Mouse (Mus musculus): Measurements from ENCODE around the gene Rassf1.
A peak's percentile ranks its signal among the peaks of the same experiment; 100 is the strongest.

Gene Rassf1

GRCm38 (mm10) chr9:107583174-107583573, 31.8 kb downstream of the Rassf1 start:
- no peak for DNase-seq

DNA sequence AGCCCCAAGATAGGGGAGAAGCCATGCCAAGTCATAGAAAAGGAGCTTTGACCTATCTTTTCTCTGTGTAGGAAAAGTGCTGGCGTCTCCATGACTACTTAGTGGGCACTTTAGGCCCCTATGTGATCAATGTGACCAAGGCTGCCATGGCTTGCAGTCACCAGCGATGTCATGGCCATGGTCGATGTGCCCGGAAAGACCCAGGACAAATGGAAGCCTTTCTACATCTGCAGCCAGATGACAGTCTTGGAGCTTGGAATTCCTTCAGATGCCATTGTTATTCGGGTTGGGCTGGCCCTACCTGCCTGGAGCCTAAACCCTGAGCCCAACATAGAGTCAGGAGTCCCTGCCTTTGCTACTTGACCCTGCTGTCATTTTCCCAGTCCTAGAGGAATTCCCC, 35.1 kb downstream of the Rassf1 start:
- no peak for DNase-seq

DNA sequence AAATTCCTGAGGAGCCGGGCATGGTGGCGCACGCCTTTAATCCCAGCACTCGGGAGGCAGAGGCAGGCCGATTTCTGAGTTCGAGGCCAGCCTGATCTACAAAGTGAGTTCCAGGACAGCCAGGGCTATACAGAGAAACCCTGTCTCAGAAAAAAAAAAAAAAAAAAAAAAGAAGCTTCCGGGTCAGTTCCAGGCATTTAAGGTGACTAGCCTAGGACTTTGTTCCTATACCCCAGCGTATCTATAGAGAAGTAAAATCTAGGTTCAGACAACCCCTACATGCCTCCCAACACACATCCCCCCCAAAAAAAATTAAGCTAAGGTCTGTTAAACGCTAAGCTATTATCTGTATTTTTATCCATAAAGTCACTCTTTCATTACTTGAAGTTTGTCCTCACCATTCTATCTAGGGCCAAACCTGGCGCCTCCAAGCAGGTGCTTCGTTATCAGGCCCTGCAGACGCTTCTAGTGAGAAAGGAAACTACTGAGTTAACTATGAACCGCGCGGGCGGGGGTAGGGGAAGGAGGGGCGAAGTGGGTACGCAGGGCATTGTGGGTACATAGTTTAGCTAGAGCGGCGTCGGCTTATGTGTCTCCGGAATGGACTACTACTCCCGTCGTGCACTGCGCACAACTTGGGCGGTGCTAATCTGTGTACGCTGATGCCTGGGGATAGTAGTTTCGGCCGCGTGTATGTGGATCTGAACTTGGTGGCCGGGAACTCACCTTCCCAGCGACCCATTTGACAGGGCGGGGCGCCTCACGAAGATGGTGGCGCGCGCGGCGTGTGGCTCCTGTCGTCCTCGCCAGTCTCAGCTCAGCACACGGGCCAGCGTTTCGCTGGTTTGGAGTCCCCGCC, 35.8 kb downstream of the Rassf1 start, which contains the start of gene Ifrd2:
TSS of gene Ifrd2 (plus strand) at position 669 of the 859 bp plus-strand sequence.
- peak; percentile 91 for DNase-seq

GRCm38 (mm10) chr9:107587833-107588639, 36.7 kb downstream of the Rassf1 start:
- DNase-seq = peak; percentile 42

DNA sequence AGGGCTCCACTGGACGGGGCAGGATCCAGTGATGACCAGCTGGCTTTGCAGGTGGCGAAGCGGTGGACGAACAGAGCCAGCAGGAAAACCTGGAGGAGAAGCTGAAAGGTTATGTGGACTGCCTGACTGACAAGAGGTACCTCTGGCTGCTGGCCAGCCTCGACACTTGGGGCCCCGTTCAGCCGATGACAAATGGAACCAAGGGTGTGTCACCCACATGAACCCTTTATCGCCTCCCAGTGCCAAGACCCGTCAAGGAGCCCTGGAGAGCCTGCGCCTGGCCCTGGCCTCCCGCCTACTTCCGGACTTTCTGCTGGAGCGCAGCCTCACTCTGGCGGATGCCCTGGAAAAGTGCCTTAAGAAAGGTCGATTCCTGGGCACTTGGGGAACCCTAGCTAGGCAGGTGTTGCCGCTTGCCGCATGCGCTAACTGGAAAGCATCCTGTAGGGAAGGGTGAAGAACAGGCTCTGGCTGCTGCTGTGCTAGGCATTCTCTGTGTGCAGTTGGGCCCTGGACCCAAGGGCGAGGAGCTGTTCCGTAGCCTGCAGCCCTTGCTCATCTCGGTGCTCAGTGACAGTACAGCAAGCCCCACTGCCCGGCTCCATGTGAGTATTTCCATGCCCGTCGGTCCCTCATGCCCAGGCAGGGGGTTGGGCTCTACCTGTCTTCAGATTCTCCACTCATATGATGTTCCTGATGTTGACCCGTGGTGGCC, 38.9 kb downstream of the Rassf1 start:
- no peak for DNase-seq

DNA sequence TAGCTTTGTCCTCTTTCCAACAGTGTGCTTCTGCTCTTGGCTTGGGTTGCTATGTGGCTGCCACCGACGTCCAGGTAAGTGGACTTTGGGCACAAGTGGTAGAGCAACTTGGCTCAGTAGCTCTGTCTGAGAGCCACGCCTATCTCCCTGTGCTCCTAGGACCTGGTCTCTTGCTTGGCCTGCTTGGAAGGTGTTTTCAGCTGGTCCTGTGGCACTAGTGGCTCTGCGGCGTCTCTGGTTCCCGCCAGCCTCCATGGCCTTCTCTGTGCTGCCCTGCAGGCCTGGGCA, 39.4 kb downstream of the Rassf1 start:
- DNase-seq = no peak

- DNase-seq = no peak
Measured at GRCm38 (mm10) chr9:107593101-107593976, 42.0 kb downstream of the Rassf1 start.

- DNase-seq = no peak
Measured at GRCm38 (mm10) chr9:107594281-107595062, 43.1 kb downstream of the Rassf1 start.

GRCm38 (mm10) chr9:107596619-107597569, 45.5 kb downstream of the Rassf1 start:
- DNase-seq = no peak

DNA sequence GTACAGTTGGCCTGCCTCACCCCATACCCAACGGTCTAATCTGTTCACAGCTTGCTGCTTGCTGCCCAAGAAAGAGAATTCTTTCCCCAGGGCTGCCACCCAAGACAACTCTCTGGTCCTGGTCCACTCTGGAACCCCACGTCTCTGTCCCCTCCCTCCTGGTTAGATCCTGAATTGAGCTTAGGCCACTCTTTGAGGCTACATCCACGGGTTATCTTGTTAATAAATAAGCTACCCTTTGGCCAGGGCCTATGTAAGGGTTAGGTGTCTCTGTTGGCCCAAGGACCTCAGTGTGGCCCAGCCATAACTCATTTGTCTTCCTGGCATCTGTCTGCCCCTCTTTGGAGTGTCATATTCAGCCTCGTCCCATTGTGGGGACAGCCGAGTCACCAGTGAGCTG, 47.0 kb downstream of the Rassf1 start:
- no peak for DNase-seq

GRCm38 (mm10) chr9:107599433-107599832, 48.1 kb downstream of the Rassf1 start:
- no peak for DNase-seq

DNA sequence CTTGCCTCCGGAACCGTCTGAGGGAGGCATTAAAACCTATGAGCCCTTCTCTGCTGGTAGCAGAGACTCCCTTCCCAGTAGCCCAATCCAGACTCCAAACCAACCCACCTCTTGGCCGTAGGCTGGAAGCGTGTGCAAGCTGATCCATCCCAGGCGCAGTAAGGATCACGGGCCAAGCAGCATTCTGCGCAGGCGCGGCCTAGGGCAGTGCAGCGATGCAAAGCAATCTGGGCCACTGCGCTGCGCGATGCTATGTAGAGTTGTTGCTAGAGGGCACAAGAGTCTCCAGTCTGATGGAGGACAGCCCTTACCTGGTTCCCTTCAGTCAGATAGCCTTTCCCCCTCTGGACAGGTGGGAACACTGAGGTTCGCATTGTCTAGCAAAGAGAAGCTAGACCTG, 48.5 kb downstream of the Rassf1 start:
- DNase-seq = peak; percentile 37

GRCm38 (mm10) chr9:107600745-107601144, 49.4 kb downstream of the Rassf1 start:
- DNase-seq = no peak

DNA sequence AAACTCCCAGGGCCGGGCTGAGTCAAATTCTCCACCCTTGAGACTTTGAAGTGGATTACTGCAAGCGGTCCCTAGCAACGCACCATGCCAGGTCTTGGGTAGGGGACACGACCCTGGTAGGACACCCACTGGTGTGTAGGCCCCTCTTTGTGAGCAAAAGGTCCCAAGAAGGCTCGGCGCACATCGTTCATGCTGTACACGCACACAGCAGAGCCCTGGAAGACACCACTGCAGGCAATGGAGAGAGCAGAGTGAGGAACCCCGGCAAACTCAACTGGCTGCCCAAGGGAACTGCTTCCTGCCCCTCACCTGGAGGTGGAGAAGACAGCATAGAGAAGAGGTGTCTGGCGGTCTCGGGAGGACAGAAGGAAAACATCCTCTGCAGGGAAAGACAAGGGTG, 49.9 kb downstream of the Rassf1 start:
- DNase-seq = no peak

DNA sequence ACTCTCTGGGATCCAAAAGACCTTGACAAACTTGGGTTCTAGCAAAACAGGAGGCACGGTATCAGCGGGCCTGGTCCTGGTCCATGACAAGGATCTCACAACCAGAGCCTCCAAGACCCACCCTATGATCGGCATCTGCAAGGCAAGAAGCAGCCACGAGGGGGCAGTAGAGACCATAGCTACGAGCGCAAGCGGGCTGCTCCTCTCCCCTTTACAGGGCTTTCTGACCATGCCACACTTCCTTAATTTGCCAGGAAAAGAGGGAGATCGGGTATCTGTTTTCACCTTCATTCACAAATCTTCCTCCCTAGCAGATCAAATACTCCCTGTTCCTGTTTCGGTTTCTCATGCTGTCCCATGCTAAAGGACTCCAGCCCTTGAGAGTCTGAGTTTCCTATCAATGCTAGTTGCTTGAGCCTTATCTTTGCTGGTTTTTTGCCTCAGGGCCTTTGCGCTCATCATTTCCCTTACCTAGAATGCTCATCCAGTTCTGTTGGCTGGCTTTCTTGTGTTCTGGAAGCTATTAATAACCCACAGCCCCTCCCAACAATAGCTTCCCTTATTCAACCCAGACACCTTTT, 50.8 kb downstream of the Rassf1 start:
- peak; percentile 99 for DNase-seq

DNA sequence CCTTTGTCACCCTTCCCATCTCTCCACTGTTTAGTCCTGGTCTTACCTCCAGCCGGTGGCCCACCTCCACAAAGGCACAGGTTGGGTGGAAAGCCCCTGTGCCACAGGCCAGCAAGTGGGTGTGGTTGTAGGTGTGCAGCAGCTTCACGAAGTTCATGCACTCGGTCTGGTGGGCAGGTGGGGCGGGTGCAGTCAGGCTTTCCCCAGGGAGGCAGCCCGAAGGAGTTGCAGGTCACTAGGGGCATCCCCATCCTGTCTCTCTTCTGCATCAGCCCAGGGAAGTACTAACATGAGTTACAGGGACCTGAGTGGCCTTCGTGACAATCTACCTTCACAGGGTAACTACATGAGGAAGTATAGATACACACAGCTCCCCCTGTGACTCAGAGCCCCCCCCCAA, 51.9 kb downstream of the Rassf1 start:
- no peak for DNase-seq

DNA sequence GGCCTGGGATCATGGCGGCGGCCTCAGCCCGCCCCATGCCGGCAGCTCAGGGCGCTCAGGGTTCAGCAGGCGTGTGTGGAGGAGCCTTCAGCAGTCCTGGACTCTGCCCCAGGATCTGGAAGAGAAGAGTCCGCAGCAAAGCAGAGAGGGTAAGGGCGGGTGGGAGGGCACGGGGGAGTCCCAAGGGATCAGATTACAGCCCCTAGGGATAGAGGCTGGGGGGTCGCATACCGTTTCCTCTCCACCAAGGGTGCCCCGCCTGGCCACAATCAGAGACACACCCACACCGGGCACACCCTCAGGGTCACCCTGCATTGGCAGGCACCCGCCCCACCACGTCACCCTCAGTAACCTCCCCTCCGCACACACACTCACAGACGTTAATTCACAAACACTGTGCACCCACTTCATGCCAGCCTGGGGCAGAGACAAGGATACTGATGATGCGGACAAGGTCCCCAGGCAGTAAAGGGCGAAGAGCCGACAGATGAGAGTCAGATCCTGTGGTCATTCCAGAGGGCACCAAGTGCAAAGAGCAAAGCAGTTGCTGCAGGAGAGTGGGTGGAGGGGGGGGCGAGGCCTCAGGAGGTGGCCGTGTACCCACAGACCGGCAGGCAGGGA, 53.8 kb downstream of the Rassf1 start:
- DNase-seq = no peak

DNA sequence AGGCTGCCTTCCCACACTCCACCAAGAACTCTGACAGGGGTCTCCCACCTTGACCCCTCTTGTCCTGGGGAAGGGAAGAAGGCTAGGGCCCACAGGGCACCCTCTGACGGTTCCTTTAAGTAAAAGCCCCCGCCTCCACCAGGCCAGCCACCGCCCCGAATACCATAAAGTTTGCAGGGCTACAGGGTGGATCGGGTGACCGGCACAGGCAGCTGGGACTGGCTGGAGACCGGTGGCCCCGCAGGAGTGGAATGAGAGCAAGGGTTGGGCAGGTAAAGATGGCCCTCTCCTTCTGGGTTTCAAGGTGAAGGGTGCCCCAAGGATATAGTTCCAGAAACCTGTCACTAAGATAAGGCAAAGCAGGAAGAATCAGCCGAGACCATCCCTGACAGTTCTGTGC, 55.2 kb downstream of the Rassf1 start:
- no peak for DNase-seq

DNA sequence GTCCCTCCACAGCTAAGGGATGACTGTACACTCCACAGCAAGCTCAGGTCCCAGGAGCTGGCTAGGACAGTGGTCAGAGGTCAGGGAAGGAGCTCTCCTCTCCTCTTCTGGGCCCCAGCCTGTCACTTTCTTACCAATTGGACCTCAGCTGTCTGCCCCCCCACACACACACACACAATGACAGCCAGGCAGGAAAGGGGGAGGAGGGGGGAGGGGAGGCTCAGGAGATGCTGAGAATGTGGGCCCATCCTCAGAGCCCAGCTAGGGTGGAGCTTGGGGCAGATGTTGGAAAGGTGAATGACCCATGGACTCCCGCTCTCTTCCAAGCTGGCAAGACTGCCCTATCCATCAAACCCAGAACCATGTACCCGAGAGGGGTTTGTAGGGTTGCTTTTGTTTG, 55.7 kb downstream of the Rassf1 start:
- no peak for DNase-seq
